Mouse (Mus musculus) ES-E14 (cell line): Measurements from ENCODE around the gene Piwil4. TPM values are rescaled to one million over a fixed set of nuclear protein-coding genes. Genes with fewer than 3 reads are reported as not detected.

Experiments used
- DNase-seq: peaks from one replicate; pipeline ENCODE4 v3.0.0-alpha.2; 2013; ENCODE audit warnings: low read depth, low spot score
- H3K27ac ChIP-seq: 2 replicates; pipeline ENCODE4 v1.5.1; 2012; ENCODE audit warnings: low read depth, mild to moderate bottlenecking, low read length, moderate library complexity, mixed read lengths; ENCODE audit not compliant: poor library complexity, insufficient read depth, severe bottlenecking
- H3K36me3 ChIP-seq: 2 replicates; pipeline ENCODE4 v1.6.1; 2012; ENCODE audit warnings: mild to moderate bottlenecking, low read length, moderate library complexity, mixed read lengths; ENCODE audit not compliant: control insufficient read depth, poor library complexity, insufficient read depth, severe bottlenecking
- H3K4me1 ChIP-seq, 2 experiments: fragments of 150-350 bp in 1 of 2; sonication (generic) in 1 of 2; 2 replicates each; pipeline ENCODE4 v1.6.1; 2012; ENCODE audit warnings: low read length in 2 of 2, mild to moderate bottlenecking in 1 of 2, mixed read lengths in 1 of 2; ENCODE audit not compliant: control insufficient read depth in 2 of 2, insufficient read depth in 2 of 2, poor library complexity in 1 of 2
- H3K4me3 ChIP-seq, 2 experiments: fragments of 150-350 bp in 1 of 2; sonication (generic) in 1 of 2; 2 replicates each; pipeline ENCODE4 v1.5.1; 2012; ENCODE audit warnings: low read length in 2 of 2, low read depth in 1 of 2, mild to moderate bottlenecking in 1 of 2, mixed read lengths in 1 of 2; ENCODE audit not compliant: insufficient read depth in 1 of 2, poor library complexity in 1 of 2, severe bottlenecking in 1 of 2
- H3K9ac ChIP-seq: 2 replicates; pipeline ENCODE4 v1.6.1; 2012; ENCODE audit warnings: low read depth, mild to moderate bottlenecking, low read length, mixed read lengths; ENCODE audit not compliant: poor library complexity, insufficient read depth, severe bottlenecking
- H3K9me3 ChIP-seq: fragments of 150-350 bp; sonication (generic); 2 replicates; pipeline ENCODE4 v1.6.1; 2012; ENCODE audit warnings: low read depth, mild to moderate bottlenecking, low read length; ENCODE audit not compliant: control insufficient read depth, insufficient read depth
- CHD2 ChIP-seq: IDR thresholded peaks from 2 replicates; pipeline ENCODE4 v1.6.1; 2014; ENCODE audit warnings: mild to moderate bottlenecking, low read depth, low read length, inconsistent platforms
- HCFC1 ChIP-seq: IDR thresholded peaks from 2 replicates; pipeline ENCODE4 v1.6.1; 2012; ENCODE audit warnings: low read length, inconsistent platforms, borderline replicate concordance; ENCODE audit not compliant: insufficient read depth
- MAFK ChIP-seq: IDR thresholded peaks from 2 replicates; pipeline ENCODE4 v1.6.1; 2014; ENCODE audit warnings: mild to moderate bottlenecking, low read depth, low read length, inconsistent platforms; ENCODE audit not compliant: insufficient read depth
- ZC3H11A ChIP-seq: IDR thresholded peaks from 2 replicates; pipeline ENCODE4 v1.6.1; 2012; ENCODE audit warnings: low read depth, mild to moderate bottlenecking, inconsistent platforms, low read length, borderline replicate concordance
- ZNF384 ChIP-seq: IDR thresholded peaks from 2 replicates; pipeline ENCODE4 v1.6.1; 2012; ENCODE audit warnings: low read depth, low read length, inconsistent platforms
- in situ Hi-C, 2 experiments: fragments of 600-800 bp; cut with MboI; formaldehyde crosslinking; loops; one replicate each; pipeline ENCODE4 v1.15.1; 2025; ENCODE audit warnings: low sequenced_read_pairs in 2 of 2, inconsistent platforms in 1 of 2; ENCODE audit not compliant: unreplicated experiment in 2 of 2
- total RNA-seq: library from RNA; depleted of rRNA; stranded (reverse); fragments of 300-350 nt; gene quantifications from 2 replicates; pipeline ENCODE4 v1.2.3, GENCODE M21; 2012

The Piwil4 gene
- total RNA-seq, 1 experiment = 2.7 TPM

- H3K9me3 ChIP-seq = no peaks in the 10 kb centered on the region
- H3K4me3 ChIP-seq = peak overlapping the region; percentile 18 to 55; a peak in 2 of 4 replicates
- no peak for DNase-seq
Measured at GRCm38 (mm10) chr9:14662876-14663275, 77.7 kb downstream of the Piwil4 start.

GRCm38 (mm10) chr9:14662138-14662537 is 78.4 kb downstream of the Piwil4 start:
- H3K27ac ChIP-seq = no peak overlapping the region
- TF ChIP-seq HCFC1 (no peak), ZNF384 (no peak), ZC3H11A (no peak), MAFK (no peak), CHD2 (no peak)
- in situ Hi-C loops = no loop called here
- no peak overlapping the region; the same call in 1 of the 2 replicates for H3K9ac ChIP-seq
- DNase-seq = no peak
- no peaks in the 10 kb centered on the region for H3K9me3 ChIP-seq
- H3K4me1 ChIP-seq = peaks cover 2 to 11% of the 10 kb centered on the region in 2 experiments; a peak in 1 of 4 replicates
- no peaks in the 10 kb centered on the region for H3K36me3 ChIP-seq
- H3K4me3 ChIP-seq = peak overlapping the region; percentile 18 to 55

More at GRCm38 (mm10) chr9:14662876-14663275, 77.7 kb downstream of the Piwil4 start:
- Histone ChIP-seq H3K9ac (no peak overlapping the region), H3K36me3 (no peaks in the 10 kb centered on the region), H3K4me1 (peaks cover 2 to 11% of the 10 kb centered on the region in 2 experiments; a peak in 1 of 4 replicates), H3K27ac (no peak overlapping the region)
- TF ChIP-seq ZC3H11A (no peak), ZNF384 (no peak), HCFC1 (no peak), CHD2 (no peak), MAFK (no peak)
- in situ Hi-C loops = no loop called here

GRCm38 (mm10) chr9:14657926-14658325 is 82.6 kb downstream of the Piwil4 start:
- Histone ChIP-seq H3K9ac (no peak overlapping the region), H3K9me3 (no peaks in the 10 kb centered on the region), H3K4me3 (no peak overlapping the region), H3K27ac (no peak overlapping the region), H3K4me1 (peaks cover under 1 to 6% of the 10 kb centered on the region in 2 experiments; a peak in 1 of 4 replicates), H3K36me3 (no peaks in the 10 kb centered on the region)
- TF ChIP-seq ZNF384 (no peak), HCFC1 (no peak)
- DNase-seq = no peak
- in situ Hi-C loops = no loop called here

GRCm38 (mm10) chr9:14654010-14654409 is 86.5 kb downstream of the Piwil4 start:
- Histone ChIP-seq H3K4me3 (no peak overlapping the region), H3K36me3 (no peaks in the 10 kb centered on the region), H3K4me1 (no peaks in the 10 kb centered on the region), H3K9me3 (no peaks in the 10 kb centered on the region), H3K9ac (no peak overlapping the region), H3K27ac (no peak overlapping the region)
- DNase-seq = no peak
- TF ChIP-seq ZNF384 (no peak), HCFC1 (no peak), MAFK (no peak), ZC3H11A (no peak), CHD2 (no peak)
- in situ Hi-C loops = no loop called here

- DNase-seq = no peak
- in situ Hi-C loops = no loop called here
- Histone ChIP-seq H3K36me3 (no peaks in the 10 kb centered on the region), H3K4me3 (no peak overlapping the region), H3K4me1 (no peaks in the 10 kb centered on the region), H3K9ac (no peak overlapping the region), H3K9me3 (no peaks in the 10 kb centered on the region), H3K27ac (no peak overlapping the region)
- TF ChIP-seq CHD2 (no peak), ZNF384 (no peak), ZC3H11A (no peak), MAFK (no peak), HCFC1 (no peak)
Measured at GRCm38 (mm10) chr9:14652761-14653160, 87.8 kb downstream of the Piwil4 start.
